Mouse (Mus musculus): ENCODE data around the gene Kif27.

GRCm38 (mm10) chr13:58261674-58262073 is 97.2 kb downstream of the Kif27 start:
- TF ChIP-seq CTCF (IDR thresholded peaks at IDR 0.05; ENCODE audit: extremely low read depth, insufficient read depth, insufficient read length, insufficient replicate concordance) (no peak), POLR2A (IDR thresholded peaks at IDR 0.05; ENCODE audit: low read depth, low read length) (no peak)
